1 mouse cellular context compared by ENCODE assay signal in the genomic region with DNA sequence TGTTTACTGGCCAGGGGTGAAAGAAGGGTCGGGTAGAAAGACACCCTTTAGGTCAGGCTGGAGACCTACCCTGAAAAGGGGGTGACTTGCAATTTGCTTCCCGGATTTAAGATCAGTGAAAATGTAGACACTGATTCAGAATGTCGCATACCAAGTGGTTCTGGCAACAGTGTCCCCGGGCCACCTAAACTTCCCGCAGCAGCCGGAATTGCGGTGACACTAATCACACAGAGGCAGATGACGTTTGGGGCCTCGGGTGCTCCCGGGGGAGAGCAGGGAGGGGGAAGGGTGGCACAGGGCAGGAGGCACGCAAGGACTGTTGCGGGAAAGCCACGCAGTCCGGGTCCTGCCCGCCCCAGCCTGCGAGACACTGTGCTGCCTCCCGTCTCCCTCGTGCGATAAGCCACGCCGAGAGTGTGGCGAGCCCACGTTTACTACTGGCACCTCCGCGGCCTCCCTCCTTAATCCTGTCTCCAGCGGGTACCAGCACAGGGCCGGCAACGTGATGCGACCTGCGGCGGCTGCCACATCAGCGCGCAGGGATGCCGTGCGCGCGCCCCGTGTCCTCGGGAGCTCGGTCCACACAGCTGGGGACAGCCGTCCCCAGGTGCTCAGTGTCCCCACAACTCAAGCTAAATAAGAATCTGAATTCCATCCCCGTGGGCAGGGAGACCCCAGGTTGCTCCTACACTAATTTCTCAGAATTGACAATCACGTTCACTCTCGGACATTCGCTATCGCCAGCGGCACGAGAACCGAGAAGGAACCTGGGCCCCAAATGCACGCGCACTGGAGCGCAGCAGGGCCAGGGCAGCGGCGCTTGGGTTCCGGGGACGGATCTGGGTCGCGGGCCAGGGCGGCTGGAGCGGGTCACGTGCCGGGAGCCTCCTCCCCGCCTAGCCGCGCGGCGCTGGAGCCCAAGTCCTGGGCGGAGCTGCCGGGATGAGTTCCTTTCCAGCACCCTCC.
TF ChIP-seq lines count a peak whose summit lies in the region.

No protein-coding gene starts in this region.

TF ChIP-seq in CH12.LX, 34 proteins besides CTCF, POLR2A, EP300 and RAD21 (continued from another document):
- peak; percentile 42 for TF ChIP-seq MXI1 (IDR thresholded peaks at IDR 0.05; ENCODE audit: low read depth, low read length)
- peak; percentile 91 for TF ChIP-seq USF1 (IDR thresholded peaks at IDR 0.05; ENCODE audit: low read depth, low read length)
- 0 out of 2 replicates have a peak, but pooled peaks have one; percentile 4 for TF ChIP-seq MAZ (IDR thresholded peaks at IDR 0.05; ENCODE audit: low read depth, low read length)
